Mouse (Mus musculus): ENCODE measurements around the gene Lpp. TPM values are rescaled to one million over a fixed set of nuclear protein-coding genes. Genes with fewer than 3 reads are reported as not detected.

The Lpp gene
- polyA plus RNA-seq, 1 experiment from 2014 or later: 45.1 TPM

GRCm38 (mm10) chr16:24451123-24451522 is 57.8 kb downstream of the Lpp start:
- H3K9ac ChIP-seq: no peak overlapping the region
- H3K27ac ChIP-seq: no peak overlapping the region
- no peaks in the 10 kb centered on the region for H3K27me3 ChIP-seq
- no peak overlapping the region for H3K4me2 ChIP-seq (replicated peaks)
- H3K4me1 ChIP-seq: peaks cover 64% of the 10 kb centered on the region
- ATAC-seq (ENCODE audit: insufficient number of reproducible peaks, insufficient read depth, low FRiP score, low TSS enrichment): no peak
- no peak overlapping the region for H3K4me3 ChIP-seq
- no peaks in the 10 kb centered on the region; the same call in 1 of the 2 replicates for H3K36me3 ChIP-seq
- WGBS: 67% methylated on average over 5 of the region's 5 CpGs
- H3K9me3 ChIP-seq: no peaks in the 10 kb centered on the region

GRCm38 (mm10) chr16:24453536-24453935 is 60.2 kb downstream of the Lpp start:
- Histone ChIP-seq H3K4me2 (replicated peaks) (no peak overlapping the region), H3K9ac (no peak overlapping the region), H3K27ac (no peak overlapping the region), H3K4me3 (no peak overlapping the region), H3K9me3 (no peaks in the 10 kb centered on the region), H3K27me3 (no peaks in the 10 kb centered on the region), H3K36me3 (peaks cover 5% of the 10 kb centered on the region; the same call in 1 of the 2 replicates), H3K4me1 (peaks cover 56% of the 10 kb centered on the region)
- WGBS: 81% methylated on average over 4 of the region's 4 CpGs
- ATAC-seq (ENCODE audit: insufficient number of reproducible peaks, insufficient read depth, low FRiP score, low TSS enrichment): no peak

DNA sequence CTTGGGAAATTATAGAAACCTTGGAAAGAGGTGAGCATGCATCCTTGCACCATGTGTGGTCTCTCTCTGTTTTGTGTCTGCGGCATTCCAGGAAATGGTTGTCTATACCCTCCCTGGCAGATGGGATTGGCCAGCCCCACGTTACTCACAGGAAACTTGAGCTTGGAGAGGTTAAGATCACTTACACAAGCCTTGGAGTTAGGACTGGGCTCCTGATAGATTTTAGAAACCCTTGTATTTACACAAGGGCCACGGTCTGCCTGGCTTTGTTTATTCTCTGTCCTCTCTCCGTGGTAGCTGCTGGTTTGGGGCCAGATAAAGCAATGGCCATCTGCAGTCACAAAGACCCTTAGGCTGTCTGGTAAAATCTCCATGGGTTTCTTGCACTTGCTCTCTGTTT is 61.2 kb downstream of the Lpp start:
- no peak overlapping the region for H3K9ac ChIP-seq
- no peak overlapping the region for H3K4me3 ChIP-seq
- H3K27me3 ChIP-seq: no peaks in the 10 kb centered on the region
- H3K9me3 ChIP-seq: no peaks in the 10 kb centered on the region
- H3K4me2 ChIP-seq (replicated peaks): no peak overlapping the region
- peaks cover 52% of the 10 kb centered on the region for H3K4me1 ChIP-seq
- H3K27ac ChIP-seq: 0 out of 2 replicates have a peak overlapping the region, but pooled peaks have one; percentile 46
- ATAC-seq (ENCODE audit: insufficient number of reproducible peaks, insufficient read depth, low FRiP score, low TSS enrichment): 0 out of 2 replicates have a peak, but pooled peaks have one; percentile 67
- H3K36me3 ChIP-seq: peaks cover 12% of the 10 kb centered on the region
- WGBS: 6% methylated on average over 4 of the region's 4 CpGs

- 48% methylated on average over 3 of the region's 3 CpGs for WGBS
- Histone ChIP-seq H3K4me1 (peaks cover 42% of the 10 kb centered on the region), H3K36me3 (peaks cover 12% of the 10 kb centered on the region), H3K9ac (no peak overlapping the region), H3K4me2 (replicated peaks) (no peak overlapping the region), H3K27me3 (no peaks in the 10 kb centered on the region), H3K9me3 (no peaks in the 10 kb centered on the region), H3K27ac (no peak overlapping the region), H3K4me3 (no peak overlapping the region)
- no peak for ATAC-seq (ENCODE audit: insufficient number of reproducible peaks, insufficient read depth, low FRiP score, low TSS enrichment)
These were observed 62.1 kb downstream of the Lpp start for GRCm38 (mm10) chr16:24455361-24455855.

GRCm38 (mm10) chr16:24463842-24464241 is 70.5 kb downstream of the Lpp start:
- H3K27me3 ChIP-seq: no peaks in the 10 kb centered on the region
- H3K9ac ChIP-seq: no peak overlapping the region
- no peak overlapping the region for H3K4me2 ChIP-seq (replicated peaks)
- H3K9me3 ChIP-seq: no peaks in the 10 kb centered on the region
- H3K36me3 ChIP-seq: peaks cover 4% of the 10 kb centered on the region
- no peak overlapping the region for H3K27ac ChIP-seq
- no peaks in the 10 kb centered on the region for H3K4me1 ChIP-seq
- ATAC-seq (ENCODE audit: insufficient number of reproducible peaks, insufficient read depth, low FRiP score, low TSS enrichment): no peak
- no peak overlapping the region for H3K4me3 ChIP-seq
- 91% methylated on average over 2 of the region's 2 CpGs for WGBS

GRCm38 (mm10) chr16:24464436-24464835 is 71.1 kb downstream of the Lpp start:
- Histone ChIP-seq H3K4me3 (no peak overlapping the region), H3K27me3 (no peaks in the 10 kb centered on the region), H3K27ac (no peak overlapping the region), H3K9ac (no peak overlapping the region), H3K4me1 (no peaks in the 10 kb centered on the region), H3K9me3 (no peaks in the 10 kb centered on the region), H3K4me2 (replicated peaks) (no peak overlapping the region), H3K36me3 (no peaks in the 10 kb centered on the region; the same call in 1 of the 2 replicates)
- WGBS: 64% methylated on average over 5 of the region's 5 CpGs
- ATAC-seq (ENCODE audit: insufficient number of reproducible peaks, insufficient read depth, low FRiP score, low TSS enrichment): no peak

DNA sequence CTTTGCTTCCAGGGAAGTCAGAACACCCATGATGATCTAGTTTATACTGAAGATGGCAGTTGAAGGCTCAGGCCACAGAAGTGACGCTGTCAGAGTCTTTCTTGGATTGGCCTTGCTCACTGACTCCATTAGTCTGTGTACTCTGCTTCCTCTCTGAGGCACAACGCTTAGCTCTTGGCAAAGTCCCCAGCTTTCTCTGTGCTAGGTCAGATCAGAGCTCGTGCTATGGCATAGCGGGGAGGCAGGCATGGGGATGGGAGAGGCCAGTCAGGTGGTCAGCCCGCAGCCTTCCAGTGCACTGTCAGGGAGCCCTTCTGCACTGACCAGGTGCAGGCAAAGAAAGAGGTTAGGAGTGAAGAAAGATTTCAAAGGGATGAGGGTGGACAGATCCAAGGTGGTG is 72.3 kb downstream of the Lpp start:
- Histone ChIP-seq H3K36me3 (no peaks in the 10 kb centered on the region; the same call in 1 of the 2 replicates), H3K9ac (no peak overlapping the region), H3K4me1 (0 out of 2 replicates have a peak, but pooled peaks cover 2% of the 10 kb centered on the region), H3K4me3 (no peak overlapping the region), H3K4me2 (replicated peaks) (no peak overlapping the region), H3K27me3 (no peaks in the 10 kb centered on the region), H3K9me3 (no peaks in the 10 kb centered on the region), H3K27ac (no peak overlapping the region)
- 89% methylated on average over 5 of the region's 5 CpGs for WGBS
- ATAC-seq (ENCODE audit: insufficient number of reproducible peaks, insufficient read depth, low FRiP score, low TSS enrichment): no peak

DNA sequence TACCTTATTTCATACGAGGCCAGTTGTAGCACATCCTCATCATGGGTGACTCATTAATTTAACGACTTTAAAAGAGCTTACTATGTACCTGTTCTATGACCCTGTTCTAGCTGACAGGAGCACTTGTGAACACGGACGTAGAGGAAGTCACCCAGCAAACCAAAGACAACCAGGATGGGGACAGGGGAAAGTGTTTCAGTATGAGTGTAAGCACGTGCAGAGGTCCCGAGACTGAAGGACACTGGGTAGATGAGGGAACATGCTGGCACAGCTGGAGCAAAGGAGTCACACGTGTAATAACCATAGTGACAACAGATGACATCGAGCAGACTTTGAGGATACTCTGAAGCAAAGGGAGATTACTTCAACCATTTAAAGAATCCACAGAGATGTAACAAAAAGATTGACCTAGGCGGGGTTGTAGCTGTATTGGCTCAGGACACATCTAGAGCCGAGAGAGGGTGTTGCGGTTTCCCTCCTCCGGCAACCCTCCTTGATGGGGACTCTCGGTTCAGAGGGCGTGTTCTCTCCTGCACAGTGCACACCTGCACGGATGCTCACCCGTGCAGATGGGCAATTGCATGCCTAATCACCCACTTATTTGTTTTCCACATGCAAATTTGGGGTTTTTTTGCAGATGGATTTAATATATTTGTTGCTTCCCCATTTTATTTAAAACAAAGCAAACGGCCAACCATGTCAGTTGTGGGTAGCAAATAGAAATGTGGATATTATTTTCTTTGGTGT is 74.4 kb downstream of the Lpp start:
- H3K27me3 ChIP-seq: no peaks in the 10 kb centered on the region
- ATAC-seq (ENCODE audit: insufficient number of reproducible peaks, insufficient read depth, low FRiP score, low TSS enrichment): no peak
- WGBS: 84% methylated on average over 17 of the region's 17 CpGs

GRCm38 (mm10) chr16:24469313-24469712 is 76.0 kb downstream of the Lpp start:
- H3K9me3 ChIP-seq: no peaks in the 10 kb centered on the region
- no peak for ATAC-seq (ENCODE audit: insufficient number of reproducible peaks, insufficient read depth, low FRiP score, low TSS enrichment)
- H3K36me3 ChIP-seq: no peaks in the 10 kb centered on the region; the same call in 1 of the 2 replicates
- no peaks in the 10 kb centered on the region for H3K27me3 ChIP-seq
- no peak overlapping the region for H3K27ac ChIP-seq
- no peak overlapping the region for H3K4me3 ChIP-seq
- WGBS: 75% methylated on average over 3 of the region's 3 CpGs
- no peak overlapping the region for H3K9ac ChIP-seq
- no peak overlapping the region for H3K4me2 ChIP-seq (replicated peaks)
- 0 out of 2 replicates have a peak, but pooled peaks cover 2% of the 10 kb centered on the region for H3K4me1 ChIP-seq

More for the DNA sequence above, 74.4 kb downstream of the Lpp start:
- Histone ChIP-seq H3K36me3 (no peaks in the 10 kb centered on the region; the same call in 1 of the 2 replicates), H3K4me1 (0 out of 2 replicates have a peak, but pooled peaks cover 2% of the 10 kb centered on the region), H3K4me2 (replicated peaks) (no peak overlapping the region), H3K4me3 (no peak overlapping the region), H3K9me3 (no peaks in the 10 kb centered on the region), H3K27ac (no peak overlapping the region), H3K9ac (no peak overlapping the region)

GRCm38 (mm10) chr16:24470601-24471000 is 77.3 kb downstream of the Lpp start:
- Histone ChIP-seq H3K27ac (no peak overlapping the region), H3K4me2 (replicated peaks) (no peak overlapping the region), H3K4me1 (peaks cover 7% of the 10 kb centered on the region), H3K9me3 (no peaks in the 10 kb centered on the region), H3K9ac (no peak overlapping the region), H3K4me3 (no peak overlapping the region), H3K36me3 (no peaks in the 10 kb centered on the region; the same call in 1 of the 2 replicates), H3K27me3 (no peaks in the 10 kb centered on the region)
- no peak for ATAC-seq (ENCODE audit: insufficient number of reproducible peaks, insufficient read depth, low FRiP score, low TSS enrichment)
- 73% methylated on average over 1 of the region's 1 CpGs for WGBS

DNA sequence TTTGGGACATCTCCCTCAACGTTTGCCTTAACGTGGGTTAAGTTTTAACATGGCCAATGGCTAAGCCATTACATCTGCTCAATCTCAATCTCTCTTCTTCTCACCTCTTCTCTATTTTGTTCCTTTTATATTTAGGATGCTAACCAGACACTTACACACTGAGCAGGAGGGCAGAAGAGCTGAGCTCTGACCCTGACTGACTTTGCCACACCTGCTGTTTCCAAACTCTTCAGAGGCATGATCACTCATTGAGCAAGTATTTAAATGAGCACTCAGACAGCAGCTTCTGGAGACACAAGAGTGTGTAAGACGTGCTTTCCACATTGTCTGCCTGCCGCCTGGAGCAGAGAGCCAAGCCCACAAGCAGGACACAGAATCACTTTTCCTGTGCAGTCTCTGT is 77.7 kb downstream of the Lpp start:
- no peak overlapping the region for H3K27ac ChIP-seq
- H3K9ac ChIP-seq: no peak overlapping the region
- no peak for ATAC-seq (ENCODE audit: insufficient number of reproducible peaks, insufficient read depth, low FRiP score, low TSS enrichment)
- WGBS: 85% methylated on average over 4 of the region's 4 CpGs
- no peak overlapping the region for H3K4me2 ChIP-seq (replicated peaks)
- H3K9me3 ChIP-seq: no peaks in the 10 kb centered on the region
- H3K4me1 ChIP-seq: peaks cover 11% of the 10 kb centered on the region
- H3K36me3 ChIP-seq: no peaks in the 10 kb centered on the region; the same call in 1 of the 2 replicates
- no peak overlapping the region for H3K4me3 ChIP-seq
- no peaks in the 10 kb centered on the region for H3K27me3 ChIP-seq

DNA sequence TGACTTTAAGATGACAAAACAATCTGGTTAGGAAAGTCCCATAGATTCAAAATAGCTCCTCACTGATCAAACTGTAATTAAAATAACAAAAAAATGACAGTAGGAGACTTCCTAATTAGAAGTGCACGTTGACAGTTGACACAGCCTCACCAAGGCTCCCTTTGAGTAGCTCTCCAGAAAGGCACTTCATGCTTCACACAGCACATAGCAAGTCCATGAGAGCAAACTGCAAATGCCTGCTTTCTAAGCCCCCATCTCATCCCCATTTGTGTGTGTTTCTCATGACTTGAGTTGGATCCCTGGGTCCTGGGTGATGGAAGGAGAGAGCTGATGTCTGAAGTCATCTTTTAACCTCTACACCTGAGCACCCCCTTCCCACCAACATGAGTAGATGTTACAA is 78.5 kb downstream of the Lpp start:
- no peak overlapping the region for H3K9ac ChIP-seq
- peaks cover 19% of the 10 kb centered on the region for H3K4me1 ChIP-seq
- no peak overlapping the region for H3K4me2 ChIP-seq (replicated peaks)
- H3K36me3 ChIP-seq: no peaks in the 10 kb centered on the region
- H3K27me3 ChIP-seq: no peaks in the 10 kb centered on the region
- no peak for ATAC-seq (ENCODE audit: insufficient number of reproducible peaks, insufficient read depth, low FRiP score, low TSS enrichment)
- H3K27ac ChIP-seq: no peak overlapping the region
- WGBS: 77% methylated on average over 1 of the region's 1 CpGs
- no peak overlapping the region for H3K4me3 ChIP-seq
- no peaks in the 10 kb centered on the region for H3K9me3 ChIP-seq
